Mouse (Mus musculus) stomach, postnatal 0 days (tissue): Measurements from ENCODE around the gene Kcnmb1.

ENCODE experiments used
- CTCF ChIP-seq: IDR thresholded peaks from 2 replicates; pipeline ENCODE4 v1.5.1; 2016; ENCODE audit warnings: antibody characterized with exemption, low read depth, mild to moderate bottlenecking, moderate library complexity
- EP300 ChIP-seq: optimal IDR thresholded peaks from 2 replicates; pipeline ENCODE3; 2016; ENCODE audit warnings: antibody characterized with exemption

- no peak for TF ChIP-seq CTCF
- no peak for TF ChIP-seq EP300
These were observed 24.1 kb upstream of the Kcnmb1 start for GRCm38 (mm10) chr11:33938561-33939274.
